Mouse (Mus musculus): Measurements from ENCODE around the gene Gm20388.
A peak's percentile ranks its signal among the peaks of the same experiment; 100 is the strongest.

The Gm20388 gene

DNA sequence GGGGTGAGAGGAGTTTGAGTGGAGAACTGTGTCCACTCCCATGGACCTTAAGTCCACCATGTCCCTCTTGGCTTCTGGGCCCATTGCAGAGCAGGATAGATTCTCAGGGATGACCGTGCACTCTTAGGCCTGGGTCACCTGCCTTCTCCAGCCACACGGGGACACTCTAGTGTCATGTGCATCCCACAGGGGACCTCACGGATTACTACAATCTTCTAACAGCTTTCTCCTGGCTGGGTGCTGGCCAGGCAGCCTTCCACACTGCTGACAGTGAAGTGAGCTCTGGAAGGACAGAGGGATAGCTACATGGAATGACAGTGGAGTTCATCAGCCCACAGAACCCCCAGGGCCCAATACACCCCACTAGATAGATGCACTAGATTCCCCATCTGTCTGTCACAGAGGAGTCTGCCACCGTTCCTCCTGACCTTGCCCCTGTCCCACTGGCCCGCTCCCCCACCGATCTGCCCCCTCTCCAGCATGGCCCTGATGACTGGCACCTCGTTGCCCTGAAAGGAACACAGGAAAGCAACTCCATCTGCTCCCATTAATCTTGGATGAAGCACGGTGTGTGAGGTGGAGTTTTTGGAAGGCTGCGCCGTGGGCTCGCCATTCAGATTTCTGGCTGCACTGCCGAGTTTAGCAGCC lies 2287.9 kb downstream of the Gm20388 start:
- DNase-seq = peak in 1 of 2 experiments; percentile 65

DNA sequence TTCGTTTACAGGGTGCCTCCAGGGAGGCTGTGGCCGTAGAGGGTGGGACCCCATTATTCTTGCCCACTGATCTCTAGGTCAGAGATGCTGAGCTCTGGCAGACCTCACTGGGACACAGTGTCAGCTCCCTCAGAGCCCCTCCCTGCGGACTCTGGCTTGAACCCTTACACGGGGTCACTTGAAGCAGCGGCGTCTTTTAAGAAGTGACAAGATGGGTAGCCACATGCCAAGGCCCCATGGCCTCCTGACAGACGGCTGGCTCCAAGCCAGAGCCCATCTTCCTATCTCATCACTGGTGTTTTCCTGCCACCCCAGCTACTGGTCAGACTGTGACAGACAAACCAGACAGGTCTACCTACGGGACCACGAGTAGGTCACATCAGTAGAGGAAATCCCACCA lies 2288.6 kb downstream of the Gm20388 start:
- peak; percentile 55 to 57 for DNase-seq

DNA sequence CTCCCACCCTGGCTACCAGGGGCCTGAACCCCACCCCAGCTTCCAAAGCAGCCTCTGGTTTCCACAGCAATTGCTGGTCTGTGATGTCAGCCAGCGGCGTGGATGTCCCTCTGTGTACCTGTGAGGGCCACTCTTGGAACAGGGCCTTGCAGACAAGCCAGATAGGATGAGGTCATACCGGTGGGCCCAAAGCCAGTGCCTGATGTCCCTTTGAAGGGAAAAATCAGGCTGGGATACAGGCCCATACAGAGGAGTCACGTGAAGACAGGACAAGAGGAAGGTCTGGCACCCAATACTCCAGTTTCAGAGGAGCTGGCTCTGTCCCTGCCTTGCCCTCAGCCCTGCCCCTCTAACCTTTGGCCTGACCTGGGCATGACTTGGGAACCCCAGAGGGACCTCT lies 2289.2 kb downstream of the Gm20388 start:
- peak; percentile 83 to 90 for DNase-seq

GRCm38 (mm10) chr8:122211591-122211990 lies 2300.9 kb downstream of the Gm20388 start:
- no peak for DNase-seq

GRCm38 (mm10) chr8:122215630-122216029 lies 2305.0 kb downstream of the Gm20388 start:
- no peak for DNase-seq

DNA sequence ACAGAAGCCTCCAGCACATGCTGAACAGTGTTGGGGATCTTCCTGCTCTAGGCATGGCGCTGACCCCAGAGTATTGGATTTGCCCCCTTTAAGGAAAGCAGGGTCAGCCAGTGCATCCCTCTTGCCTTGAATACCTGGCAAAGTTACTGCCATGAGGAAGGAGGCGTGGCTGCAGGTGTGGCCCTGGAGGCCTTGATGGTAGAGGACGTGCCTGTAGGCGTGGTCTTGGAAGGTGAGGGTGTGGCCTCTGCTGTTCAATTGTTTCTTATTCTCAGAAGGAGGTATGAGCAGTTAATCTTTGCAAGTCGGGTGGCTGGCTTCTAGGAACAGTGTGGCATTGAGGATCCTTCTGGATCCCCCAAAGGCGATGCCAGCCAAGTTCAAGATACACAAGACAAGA lies 2305.8 kb downstream of the Gm20388 start:
- no peak for DNase-seq

DNA sequence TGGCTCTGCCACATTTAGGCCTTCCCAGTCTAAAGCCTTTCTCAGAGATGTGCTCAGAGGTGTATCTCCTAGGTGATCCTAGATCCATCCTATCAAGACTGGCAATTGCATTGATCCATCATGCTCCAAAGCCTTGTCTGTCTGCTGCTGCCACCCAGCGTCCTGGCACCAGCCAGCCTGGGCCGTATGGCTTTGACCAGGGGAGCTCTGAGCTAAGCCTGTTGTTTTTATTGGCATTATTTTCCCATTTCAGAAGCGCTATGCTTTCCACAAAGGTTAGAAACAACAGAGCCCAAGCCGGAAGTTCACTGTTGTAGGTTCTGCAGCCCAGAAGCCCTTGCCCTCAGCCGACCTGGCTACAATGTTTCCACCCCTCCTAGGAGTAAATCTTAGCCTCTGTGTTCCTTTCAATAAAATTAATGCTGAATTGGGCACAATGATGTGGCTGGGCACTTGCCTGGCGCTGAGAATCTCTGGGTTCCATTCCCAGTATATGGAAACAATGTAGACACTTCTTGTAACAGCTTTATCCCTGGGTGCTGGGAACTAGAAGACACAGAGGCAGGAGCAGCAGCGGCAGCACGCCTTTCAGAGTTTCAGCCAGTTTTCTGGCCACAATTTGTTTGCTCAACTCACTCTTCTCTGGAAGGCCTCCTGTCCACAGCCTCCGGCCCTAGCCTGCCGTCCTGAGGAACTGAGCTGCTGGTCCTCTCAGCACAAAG lies 2307.0 kb downstream of the Gm20388 start:
- peak in 1 of 2 experiments; percentile 46 for DNase-seq

DNA sequence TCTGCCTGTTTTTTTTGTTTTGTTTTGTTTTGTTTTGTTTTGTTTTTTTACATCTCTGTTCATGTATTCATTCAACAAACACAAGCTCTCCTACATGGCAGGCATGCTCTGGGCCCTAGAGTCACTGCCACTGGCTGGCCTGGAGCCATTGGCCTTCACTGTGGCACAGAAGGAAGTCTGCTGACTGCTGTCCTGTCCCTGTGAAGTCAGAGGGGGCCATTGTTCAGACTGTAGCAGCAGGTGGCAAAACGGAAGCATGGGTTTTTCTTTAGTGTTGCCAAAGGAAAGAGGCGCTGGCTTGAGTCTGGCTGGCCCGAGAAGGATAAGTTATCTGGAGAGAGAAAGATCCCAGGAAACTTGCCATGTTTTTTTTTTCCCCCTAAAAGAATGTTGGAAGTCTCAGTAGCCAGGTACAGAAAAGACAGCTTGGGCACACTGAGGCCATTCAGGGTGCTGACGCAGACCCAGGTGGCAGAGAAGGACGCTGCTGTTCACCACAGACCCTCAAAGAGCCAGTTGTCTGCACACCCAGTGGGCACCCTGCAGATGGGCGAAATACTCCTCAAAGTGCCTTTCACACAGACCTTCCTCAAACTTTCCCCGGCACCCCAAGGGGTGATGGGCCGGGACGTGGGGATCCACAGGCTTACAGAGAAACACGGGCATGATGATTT lies 2313.5 kb downstream of the Gm20388 start:
- peak in 1 of 2 experiments; percentile 45 for DNase-seq

DNA sequence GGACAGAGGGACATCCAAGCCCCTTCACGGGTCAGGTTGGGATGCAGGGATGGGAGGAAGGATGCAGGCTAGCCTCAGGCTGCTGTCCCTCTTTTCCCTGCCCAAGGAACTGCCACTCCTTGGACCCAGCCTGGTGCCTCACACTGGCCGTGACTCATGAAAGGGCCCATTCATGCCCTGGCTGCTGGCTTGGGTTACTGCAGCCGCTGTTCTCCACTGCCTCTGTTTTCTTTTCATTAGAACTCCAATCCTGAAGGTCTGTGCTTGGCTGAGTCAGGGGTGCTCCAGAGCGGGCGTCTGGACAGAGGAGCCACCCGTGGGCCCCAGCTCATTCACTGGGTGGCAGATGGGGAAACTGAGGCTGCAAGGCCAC lies 2314.0 kb downstream of the Gm20388 start:
- DNase-seq = no peak

- no peak for DNase-seq
Measured at GRCm38 (mm10) chr8:122225446-122225845, 2314.8 kb downstream of the Gm20388 start.

- no peak for DNase-seq
Measured at GRCm38 (mm10) chr8:122227345-122227744, 2316.7 kb downstream of the Gm20388 start.

- no peak for DNase-seq
Measured at GRCm38 (mm10) chr8:122228792-122229575, 2318.3 kb downstream of the Gm20388 start.

DNA sequence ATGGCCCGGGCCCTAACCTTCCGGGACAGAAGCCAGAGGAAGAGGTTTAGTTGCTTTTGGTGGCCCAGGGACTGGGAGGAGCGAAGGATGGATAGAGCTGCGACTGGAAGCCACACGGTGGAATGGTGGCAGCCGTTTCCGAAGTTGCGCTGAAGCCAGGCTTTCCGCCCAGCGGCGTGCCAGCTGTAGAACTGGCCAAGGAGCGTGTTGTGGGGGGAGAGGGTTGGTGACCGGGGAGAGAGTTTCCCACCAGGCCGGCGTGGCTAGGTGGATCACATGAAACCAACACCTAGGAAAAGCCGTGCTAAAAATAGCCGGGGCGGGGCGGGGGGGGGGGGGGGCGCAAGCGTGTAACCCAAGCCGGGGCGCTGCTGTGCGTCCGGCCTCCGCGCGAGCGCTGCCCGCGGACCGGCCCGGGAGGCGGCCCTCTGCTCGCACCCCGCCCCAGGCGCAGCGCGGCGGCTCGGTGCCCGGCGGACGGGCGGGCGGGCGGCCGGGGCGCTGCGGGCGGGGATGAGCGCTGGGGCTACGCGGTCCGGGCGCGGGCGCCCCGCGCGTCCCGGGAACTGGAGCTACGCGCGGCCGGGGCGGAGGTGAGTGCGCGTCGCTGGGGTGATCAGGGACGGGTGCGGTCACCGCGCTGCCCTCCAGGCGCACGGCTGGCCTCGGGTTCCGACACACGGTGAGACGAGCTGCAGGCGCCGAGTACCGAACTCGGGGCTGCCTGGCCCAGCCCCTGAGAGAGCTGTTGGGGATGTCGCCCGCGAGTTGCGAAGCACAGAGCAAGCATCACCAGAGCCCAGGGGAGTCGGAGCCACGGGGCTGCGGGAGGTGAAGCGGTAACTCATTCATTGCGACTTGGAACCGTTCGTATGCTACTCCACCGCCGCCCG lies 2319.4 kb downstream of the Gm20388 start:
- DNase-seq = peak; percentile 69 to 75

DNA sequence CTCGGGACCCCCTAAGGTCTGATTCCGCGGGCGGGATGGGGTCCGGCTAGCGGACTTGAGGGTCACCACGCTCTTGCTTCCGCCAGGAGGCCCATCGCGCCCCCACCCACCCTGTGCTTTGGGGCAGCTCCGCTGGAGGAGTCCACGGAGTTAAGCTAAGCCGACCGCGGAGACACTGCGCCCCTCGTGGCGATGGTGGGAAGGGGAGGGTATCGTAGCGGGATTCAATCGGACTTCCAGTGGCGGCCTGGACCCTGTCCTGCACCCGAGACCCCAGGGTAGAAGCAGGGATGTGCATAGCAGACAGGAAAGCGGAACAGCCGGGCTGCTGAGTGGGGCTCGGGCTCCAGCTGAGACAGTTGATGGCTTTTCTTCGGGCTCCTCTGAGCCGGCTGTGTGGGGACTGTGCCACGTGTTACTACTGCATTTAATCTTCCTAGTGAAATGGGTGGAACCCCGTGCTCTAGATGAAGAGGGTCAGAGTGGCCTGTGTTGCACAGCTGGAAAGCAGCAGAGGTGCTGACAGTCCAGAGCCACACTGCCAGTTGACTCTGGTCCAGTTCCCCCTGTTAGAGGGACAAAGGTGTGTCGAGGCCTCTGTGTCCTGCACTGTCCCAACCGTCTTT lies 2320.2 kb downstream of the Gm20388 start:
- DNase-seq = peak; percentile 87 to 89

- DNase-seq = peak; percentile 50 to 69
Measured at GRCm38 (mm10) chr8:122234055-122234454, 2323.4 kb downstream of the Gm20388 start.

DNA sequence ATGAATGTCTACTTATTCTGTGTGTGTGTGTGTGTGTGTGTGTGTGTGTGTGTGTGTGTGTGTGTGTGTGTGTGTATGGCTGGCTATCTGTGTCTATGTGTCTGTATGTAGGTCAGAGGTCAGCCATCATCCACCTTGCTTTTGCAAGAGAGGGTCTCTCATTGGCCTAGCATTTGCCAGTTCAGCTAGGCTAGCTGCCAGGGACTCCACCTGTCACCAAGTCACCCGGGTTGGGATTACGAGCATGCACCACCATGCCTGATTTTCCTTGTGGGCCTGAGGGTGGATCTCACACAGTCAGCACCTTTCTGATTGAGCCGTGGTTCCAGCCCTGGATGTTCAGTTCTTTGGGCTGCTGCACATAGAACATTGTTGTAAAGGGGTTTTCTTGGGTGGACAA lies 2325.9 kb downstream of the Gm20388 start:
- DNase-seq = no peak

DNA sequence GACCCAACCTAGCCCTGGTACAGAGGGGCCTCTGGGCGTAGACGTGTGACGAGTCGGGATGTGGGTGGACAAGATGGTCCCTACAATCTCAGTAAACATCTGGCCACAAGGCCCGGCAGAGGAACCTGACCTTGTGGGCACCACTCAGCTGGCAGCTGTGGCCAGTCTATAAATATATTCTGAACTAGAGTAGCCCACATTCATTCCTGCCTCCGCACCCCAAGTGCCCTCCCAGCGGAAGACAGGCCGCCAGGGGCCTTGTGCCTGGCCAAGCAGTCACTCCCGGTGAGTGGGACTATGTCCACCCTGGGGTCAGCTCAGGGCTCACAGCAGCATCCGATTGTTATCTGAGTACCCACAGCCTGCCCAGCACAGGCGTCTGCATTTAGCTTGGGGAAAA lies 2327.6 kb downstream of the Gm20388 start:
- DNase-seq = no peak

- no peak for DNase-seq
Measured at GRCm38 (mm10) chr8:122238731-122239130, 2328.1 kb downstream of the Gm20388 start.

DNA sequence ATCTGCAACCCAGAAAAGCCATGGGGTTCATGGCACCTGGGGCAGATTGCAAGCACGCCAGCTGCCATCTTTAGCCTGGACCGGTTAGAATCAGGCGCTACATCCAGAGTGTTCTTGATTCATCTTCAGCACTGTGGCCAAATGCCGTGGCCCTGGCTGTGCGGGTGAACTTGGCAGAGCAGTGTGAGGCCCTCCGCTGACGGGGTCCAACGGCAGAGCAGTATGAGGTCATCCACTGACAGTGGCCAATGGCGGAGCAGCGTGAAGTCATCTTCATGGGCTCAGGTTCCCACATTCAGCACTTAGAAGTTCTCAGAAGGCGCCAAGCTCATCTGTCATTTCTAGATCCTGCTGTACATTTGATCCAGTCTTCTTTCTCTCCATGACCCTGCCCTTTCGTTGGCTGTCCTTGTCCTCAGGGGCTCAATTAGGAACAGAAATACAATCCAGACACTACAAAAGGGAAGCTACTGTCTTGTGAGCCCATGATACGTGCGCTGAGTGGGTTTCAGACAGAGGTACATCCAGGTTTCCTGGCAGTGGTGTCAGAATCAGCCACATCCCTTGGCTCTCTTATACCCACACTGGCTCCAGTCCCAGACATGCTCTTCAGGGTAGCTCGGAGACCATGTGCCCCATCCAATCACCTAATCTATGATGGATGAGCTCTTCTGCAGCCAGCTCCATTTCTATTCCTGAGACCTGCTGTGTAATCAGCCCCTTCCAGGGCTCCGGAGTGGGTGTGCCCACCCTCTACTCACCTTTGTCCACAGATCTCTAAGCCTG lies 2329.8 kb downstream of the Gm20388 start:
- DNase-seq = peak in 1 of 2 experiments; percentile 45

DNA sequence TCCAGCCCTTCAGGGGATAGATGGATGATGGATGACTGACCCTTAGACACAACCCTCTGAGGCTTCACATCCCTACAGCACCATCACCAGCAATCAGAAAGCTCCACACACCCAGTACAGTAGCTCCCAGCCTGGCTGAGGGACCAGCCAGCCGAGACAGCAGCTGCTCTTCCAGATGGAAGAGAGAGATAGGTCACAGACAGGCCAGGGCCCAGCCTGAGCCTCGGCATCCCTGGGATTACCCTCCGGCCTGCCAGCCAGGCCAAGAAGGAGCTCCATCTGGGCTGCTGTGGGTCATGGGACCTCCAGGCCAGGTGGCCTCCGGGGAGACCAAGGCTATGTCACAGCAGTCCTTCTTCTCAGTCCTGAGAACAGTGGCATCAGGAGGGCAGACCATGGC lies 2332.7 kb downstream of the Gm20388 start:
- no peak for DNase-seq

DNA sequence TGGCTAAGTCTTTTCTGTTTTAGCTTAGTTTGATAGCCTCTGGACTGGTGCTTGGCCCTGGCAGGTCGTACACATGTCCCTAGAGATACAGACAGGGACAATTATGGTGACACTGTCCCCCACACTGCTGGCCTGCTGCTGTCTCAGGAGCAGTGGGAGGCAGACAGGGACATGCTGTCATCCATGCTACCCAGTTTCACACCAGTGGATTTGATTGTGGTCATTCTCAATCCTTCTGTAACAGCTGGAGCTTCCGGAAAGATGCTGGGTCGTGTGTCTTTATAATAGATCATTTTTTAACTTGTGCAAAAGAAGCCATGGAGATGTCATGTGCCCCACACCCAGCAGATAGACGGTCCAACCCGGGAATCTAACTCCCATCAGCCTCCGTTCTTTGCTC lies 2334.5 kb downstream of the Gm20388 start:
- DNase-seq = no peak
